Mouse (Mus musculus) stomach, embryonic 15.5 days (tissue): Measurements from ENCODE around the gene Rin1. TPM values are rescaled to one million over a fixed set of nuclear protein-coding genes. Genes with fewer than 3 reads are reported as not detected.

Experiments
- ATAC-seq: fragments of 200-750 bp; cut with Nextera tagmentation; 2 replicates; pipeline ENCODE4 v1.8.0; 2017; ENCODE audit warnings: low read depth, moderate number of reproducible peaks, moderate TSS enrichment; ENCODE audit not compliant: insufficient read depth, low FRiP score
- H3K27ac ChIP-seq: fragments of 300-500 bp; sonication (generic); 2 replicates; pipeline ENCODE4 v1.5.1; 2015; ENCODE audit warnings: mild to moderate bottlenecking, inconsistent platforms
- H3K27me3 ChIP-seq: fragments of 300-500 bp; sonication (generic); replicated peaks from 2 replicates; pipeline ENCODE4 v1.6.1; 2015; ENCODE audit warnings: inconsistent platforms
- H3K36me3 ChIP-seq: fragments of 300-500 bp; sonication (generic); 2 replicates; pipeline ENCODE4 v1.6.1; 2015; ENCODE audit warnings: inconsistent platforms
- H3K4me1 ChIP-seq: fragments of 300-500 bp; sonication (generic); 2 replicates; pipeline ENCODE4 v1.6.1; 2015; ENCODE audit warnings: inconsistent platforms
- H3K4me2 ChIP-seq: fragments of 300-500 bp; sonication (generic); 2 replicates; pipeline ENCODE4 v1.6.1; 2015; ENCODE audit warnings: mild to moderate bottlenecking, inconsistent platforms
- H3K4me3 ChIP-seq: fragments of 300-500 bp; sonication (generic); replicated peaks from 2 replicates; pipeline ENCODE4 v1.5.1; 2015; ENCODE audit warnings: inconsistent platforms
- H3K9ac ChIP-seq: fragments of 300-500 bp; sonication (generic); 2 replicates; pipeline ENCODE4 v1.6.1; 2015; ENCODE audit warnings: inconsistent platforms
- H3K9me3 ChIP-seq: fragments of 300-500 bp; sonication (generic); 2 replicates; pipeline ENCODE4 v1.6.1; 2016; ENCODE audit warnings: inconsistent platforms
- WGBS: fragments of 180-500 bp; shearing (Covaris S2); methylation state at CpG from one replicate; pipeline ENCODE4 v1.1.7; 2015; 5-methylcytosine and 5-hydroxymethylcytosine counted together
- polyA plus RNA-seq: library from polyadenylated mRNA; unstranded; fragments of >200 nt; fragmentation: Nextera tagmentation; extraction: Ambion mirVana; gene quantifications from 2 replicates; pipeline ENCODE4 v1.2.1, GENCODE M21; 2015

Gene Rin1
- polyA plus RNA-seq, 1 experiment from 2014 or later: 2.3 TPM

DNA sequence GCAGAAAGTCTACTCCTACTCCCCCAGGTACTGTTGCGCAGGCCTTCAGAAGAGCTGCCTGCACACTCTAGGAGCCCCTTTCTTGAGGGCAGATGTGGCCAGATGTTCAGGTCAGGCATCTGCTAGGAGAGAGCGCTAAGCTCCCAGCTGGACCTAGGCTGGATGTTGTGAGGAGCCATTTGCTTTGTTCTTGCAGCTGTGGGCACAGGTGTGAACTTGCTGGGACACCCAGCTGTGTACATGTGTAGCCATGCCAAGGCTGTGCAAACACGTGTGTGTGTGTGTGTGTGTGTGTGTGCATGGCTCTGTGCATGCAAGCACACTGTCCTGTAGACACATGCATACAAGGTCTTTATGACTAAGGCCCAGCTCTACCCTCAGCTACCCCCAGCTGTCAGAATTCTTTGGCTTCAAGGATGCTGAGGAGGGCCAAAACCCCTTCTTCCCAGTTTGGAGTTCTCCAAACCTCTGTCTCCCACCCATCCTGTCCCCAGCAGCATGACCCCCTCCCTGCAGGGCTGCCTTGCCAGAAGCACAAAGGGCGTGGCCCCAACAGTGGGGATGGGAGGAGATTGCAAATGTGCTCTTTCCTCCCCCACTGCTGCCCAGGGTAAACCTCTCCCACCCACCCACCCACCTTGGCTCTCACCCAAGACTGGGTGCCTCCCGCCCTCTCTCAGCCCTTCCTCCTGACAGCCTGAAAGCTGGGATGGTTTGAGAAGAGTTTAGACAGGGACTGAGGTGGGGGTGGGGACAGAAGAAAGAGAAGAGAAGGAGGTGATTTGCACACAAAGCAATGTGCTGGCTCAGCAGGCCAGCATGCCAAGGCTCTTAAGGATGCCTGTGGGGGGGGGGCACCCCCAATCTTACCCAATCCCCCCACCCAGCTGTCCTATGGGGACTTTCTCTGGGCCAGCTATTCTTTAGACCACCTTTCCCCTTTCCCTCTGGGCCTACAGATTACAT is 10.4 kb downstream of the Rin1 start:
- ATAC-seq: peak; percentile 11; the same call in 1 of the 2 replicates
- Histone ChIP-seq H3K4me3 (no peak overlapping the region), H3K9me3 (no peaks in the 10 kb centered on the region), H3K4me2 (no peak overlapping the region), H3K27me3 (no peaks in the 10 kb centered on the region), H3K36me3 (no peaks in the 10 kb centered on the region), H3K27ac (peak overlapping the region; percentile 80), H3K4me1 (peaks cover 52% of the 10 kb centered on the region), H3K9ac (no peak overlapping the region)
- WGBS: 32% methylated on average over 5 of the region's 5 CpGs

DNA sequence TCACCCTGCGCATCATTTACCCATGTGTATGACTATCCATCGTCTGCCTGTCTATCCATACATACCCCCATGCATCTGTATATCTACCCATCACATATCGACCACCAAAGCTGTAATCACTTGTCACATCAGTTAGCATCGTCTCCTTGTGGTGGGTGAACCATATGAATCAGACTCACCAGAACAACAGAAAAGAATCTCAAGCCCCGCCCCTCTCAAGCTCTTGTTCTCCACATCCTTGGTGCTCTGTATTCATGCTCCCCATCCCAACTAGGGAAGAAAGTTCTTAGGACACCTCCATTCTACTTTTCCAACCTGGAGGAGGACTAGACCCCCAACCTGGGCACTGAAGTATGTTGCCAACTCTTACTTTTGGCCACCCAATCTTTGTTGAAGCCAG is 11.8 kb downstream of the Rin1 start:
- Histone ChIP-seq H3K4me3 (no peak overlapping the region), H3K36me3 (no peaks in the 10 kb centered on the region), H3K27me3 (no peaks in the 10 kb centered on the region), H3K27ac (no peak overlapping the region), H3K9ac (no peak overlapping the region), H3K4me1 (peaks cover 49% of the 10 kb centered on the region), H3K9me3 (no peaks in the 10 kb centered on the region), H3K4me2 (no peak overlapping the region)
- WGBS: 75% methylated on average over 5 of the region's 5 CpGs
- ATAC-seq: no peak; the same call in 1 of the 2 replicates

DNA sequence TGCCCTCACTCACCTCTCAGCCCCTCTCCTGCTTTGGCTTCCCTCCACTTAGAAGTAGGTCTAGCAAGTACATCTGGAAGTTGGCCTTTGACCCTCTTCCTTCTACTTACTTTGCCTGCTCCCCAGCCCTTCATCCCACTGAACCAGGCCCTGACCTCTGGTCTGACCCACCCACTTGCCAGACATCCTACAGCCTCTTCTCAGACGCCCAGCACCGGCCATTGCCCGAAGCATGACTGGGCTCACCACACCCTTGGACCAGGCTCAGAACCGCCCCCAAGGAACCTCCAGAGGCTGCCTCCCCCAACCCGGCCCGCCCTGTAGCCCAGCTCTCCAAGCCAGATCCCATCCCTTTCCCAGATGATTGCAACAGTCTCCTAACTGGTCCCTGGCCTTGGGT is 12.2 kb downstream of the Rin1 start:
- peaks cover 53% of the 10 kb centered on the region for H3K4me1 ChIP-seq
- no peak overlapping the region for H3K4me2 ChIP-seq
- no peak overlapping the region for H3K4me3 ChIP-seq
- no peak for ATAC-seq
- no peaks in the 10 kb centered on the region for H3K36me3 ChIP-seq
- H3K27me3 ChIP-seq: no peaks in the 10 kb centered on the region
- no peak overlapping the region for H3K27ac ChIP-seq
- 62% methylated on average over 6 of the region's 6 CpGs for WGBS
- H3K9me3 ChIP-seq: no peaks in the 10 kb centered on the region
- H3K9ac ChIP-seq: no peak overlapping the region

DNA sequence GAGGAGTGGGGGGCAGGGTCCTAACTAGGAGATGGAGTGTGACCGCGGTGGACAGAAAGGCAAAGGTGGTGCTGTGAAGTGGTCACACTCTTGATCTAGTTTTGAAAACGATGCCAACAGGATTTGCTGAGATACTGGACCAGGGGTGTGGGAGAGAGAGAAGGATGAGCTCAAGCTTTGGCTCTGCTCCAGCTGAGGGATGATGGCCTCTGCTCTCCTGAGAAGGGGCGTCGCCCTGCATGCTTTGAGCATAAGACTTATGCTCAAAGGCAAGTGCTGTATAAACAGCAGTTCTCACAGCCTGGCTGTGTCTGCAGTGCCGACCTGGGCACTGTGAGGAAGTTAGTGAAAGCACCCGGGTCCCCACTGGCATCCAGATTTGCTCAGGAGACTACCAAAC is 14.8 kb downstream of the Rin1 start:
- Histone ChIP-seq H3K27ac (no peak overlapping the region), H3K9ac (no peak overlapping the region), H3K36me3 (no peaks in the 10 kb centered on the region), H3K27me3 (peaks cover 5% of the 10 kb centered on the region; the same call in 1 of the 2 replicates), H3K4me1 (peaks cover 51% of the 10 kb centered on the region), H3K4me2 (no peak overlapping the region), H3K4me3 (no peak overlapping the region), H3K9me3 (no peaks in the 10 kb centered on the region)
- WGBS: 36% methylated on average over 7 of the region's 7 CpGs
- ATAC-seq: no peak

DNA sequence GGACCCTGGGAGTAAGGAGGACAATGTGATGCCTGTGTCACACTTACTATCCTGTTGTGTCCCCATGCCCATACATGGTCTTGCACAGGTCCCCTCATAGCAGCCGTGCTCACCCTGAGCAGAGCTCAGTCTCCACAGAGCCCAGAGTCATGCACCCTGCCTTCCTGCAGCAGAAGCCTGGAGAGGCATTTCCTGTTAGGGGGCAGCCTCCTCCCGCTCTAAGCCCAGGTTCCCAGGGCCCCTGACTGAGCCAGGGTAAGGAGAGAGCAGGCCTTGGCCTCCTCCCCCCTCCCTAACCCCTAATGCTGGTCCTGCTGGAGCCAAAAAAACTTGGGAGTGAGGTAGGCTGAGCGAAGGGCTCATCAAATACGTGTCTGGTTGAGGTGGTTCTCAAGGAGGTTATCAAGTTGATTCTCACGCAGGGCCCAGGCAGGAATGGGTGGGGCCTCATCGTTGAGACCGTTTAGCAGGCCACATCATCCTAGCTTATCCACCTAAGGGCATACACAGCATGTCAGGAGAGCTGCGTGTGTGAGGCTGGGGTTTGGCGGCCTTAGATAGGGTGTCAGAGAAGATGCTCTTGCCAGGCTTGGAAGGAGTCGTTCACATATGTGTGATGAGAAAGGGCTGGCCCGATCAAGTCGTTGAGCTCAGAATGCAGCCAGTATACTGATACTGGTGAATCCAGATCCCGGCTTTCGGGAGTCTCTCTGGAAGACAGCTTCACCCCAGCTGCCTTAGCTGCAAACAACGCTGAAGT is 16.9 kb downstream of the Rin1 start:
- Histone ChIP-seq H3K27me3 (peaks cover 5% of the 10 kb centered on the region; the same call in 1 of the 2 replicates), H3K9ac (no peak overlapping the region), H3K4me1 (peaks cover 46% of the 10 kb centered on the region), H3K4me2 (peak overlapping the region; percentile 79), H3K9me3 (no peaks in the 10 kb centered on the region), H3K36me3 (no peaks in the 10 kb centered on the region), H3K27ac (peak overlapping the region; percentile 93), H3K4me3 (peak overlapping the region; percentile 58)
- 5% methylated on average over 15 of the region's 15 CpGs for WGBS
- ATAC-seq: no peak; the same call in 1 of the 2 replicates

DNA sequence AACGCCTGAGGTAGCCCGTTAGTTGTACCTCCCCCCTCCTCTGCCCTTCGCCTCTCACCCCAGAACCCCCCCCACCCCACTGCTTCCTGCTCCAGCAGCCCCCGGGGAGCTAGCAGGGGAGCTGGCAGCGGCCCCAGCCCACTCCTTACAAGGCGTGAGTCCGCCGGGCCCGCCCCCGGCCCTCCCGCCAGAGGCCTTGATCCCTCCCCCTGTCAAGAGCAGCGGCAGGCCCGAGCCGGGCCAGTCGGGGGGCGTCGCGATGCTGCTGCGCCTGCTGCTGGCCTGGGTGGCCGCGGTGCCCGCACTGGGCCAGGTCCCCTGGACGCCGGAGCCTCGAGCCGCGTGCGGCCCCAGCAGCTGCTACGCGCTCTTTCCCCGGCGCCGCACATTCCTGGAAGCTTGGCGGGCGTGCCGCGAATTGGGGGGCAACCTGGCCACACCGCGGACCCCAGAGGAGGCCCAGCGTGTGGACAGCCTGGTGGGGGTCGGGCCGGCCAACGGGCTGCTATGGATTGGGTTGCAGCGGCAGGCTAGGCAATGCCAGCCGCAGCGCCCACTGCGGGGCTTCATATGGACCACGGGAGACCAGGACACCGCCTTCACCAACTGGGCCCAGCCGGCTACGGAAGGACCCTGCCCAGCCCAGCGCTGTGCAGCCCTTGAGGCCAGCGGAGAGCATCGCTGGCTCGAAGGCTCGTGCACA is 17.7 kb downstream of the Rin1 start, which contains the start of gene Cd248:
TSS of gene Cd248 (plus strand) at position 212 of the 703 bp plus-strand sequence.
- Histone ChIP-seq H3K4me2 (peak within 1 kb of the TSS; percentile 79), H3K9me3 (no peaks in the 10 kb centered on the region), H3K27ac (peak within 1 kb of the TSS; percentile 93), H3K9ac (peak within 1 kb of the TSS; percentile 64), H3K36me3 (no peaks in the 10 kb centered on the region), H3K27me3 (peaks cover 5% of the 10 kb centered on the region; the same call in 1 of the 2 replicates), H3K4me1 (peaks cover 52% of the 10 kb centered on the region), H3K4me3 (peak within 1 kb of the TSS; percentile 58)
- peak; percentile 60; the same call in 1 of the 2 replicates for ATAC-seq
- 1% methylated on average over 54 of the region's 56 CpGs for WGBS

DNA sequence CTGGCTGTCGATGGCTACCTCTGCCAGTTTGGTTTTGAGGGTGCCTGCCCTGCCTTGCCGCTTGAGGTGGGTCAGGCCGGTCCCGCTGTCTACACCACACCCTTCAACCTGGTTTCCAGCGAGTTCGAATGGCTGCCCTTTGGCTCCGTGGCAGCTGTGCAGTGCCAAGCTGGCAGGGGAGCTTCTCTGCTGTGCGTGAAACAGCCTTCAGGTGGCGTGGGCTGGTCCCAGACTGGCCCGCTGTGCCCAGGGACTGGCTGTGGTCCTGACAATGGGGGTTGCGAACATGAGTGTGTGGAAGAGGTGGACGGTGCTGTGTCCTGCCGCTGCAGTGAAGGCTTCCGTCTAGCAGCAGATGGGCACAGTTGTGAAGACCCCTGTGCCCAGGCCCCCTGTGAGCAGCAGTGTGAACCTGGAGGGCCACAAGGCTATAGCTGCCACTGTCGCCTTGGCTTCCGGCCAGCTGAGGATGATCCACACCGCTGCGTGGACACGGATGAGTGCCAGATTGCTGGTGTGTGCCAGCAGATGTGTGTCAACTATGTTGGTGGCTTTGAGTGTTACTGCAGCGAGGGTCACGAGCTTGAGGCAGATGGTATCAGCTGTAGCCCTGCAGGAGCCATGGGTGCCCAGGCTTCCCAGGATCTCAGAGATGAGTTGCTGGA is 18.4 kb downstream of the Rin1 start:
- Histone ChIP-seq H3K36me3 (no peaks in the 10 kb centered on the region), H3K9ac (peak overlapping the region; percentile 64; the same call in 1 of the 2 replicates), H3K4me1 (peaks cover 53% of the 10 kb centered on the region), H3K4me2 (peak overlapping the region; percentile 79), H3K4me3 (peak overlapping the region; percentile 58), H3K9me3 (no peaks in the 10 kb centered on the region), H3K27ac (peak overlapping the region; percentile 93), H3K27me3 (peaks cover 5% of the 10 kb centered on the region; the same call in 1 of the 2 replicates)
- ATAC-seq: no peak
- WGBS: 29% methylated on average over 21 of the region's 21 CpGs

DNA sequence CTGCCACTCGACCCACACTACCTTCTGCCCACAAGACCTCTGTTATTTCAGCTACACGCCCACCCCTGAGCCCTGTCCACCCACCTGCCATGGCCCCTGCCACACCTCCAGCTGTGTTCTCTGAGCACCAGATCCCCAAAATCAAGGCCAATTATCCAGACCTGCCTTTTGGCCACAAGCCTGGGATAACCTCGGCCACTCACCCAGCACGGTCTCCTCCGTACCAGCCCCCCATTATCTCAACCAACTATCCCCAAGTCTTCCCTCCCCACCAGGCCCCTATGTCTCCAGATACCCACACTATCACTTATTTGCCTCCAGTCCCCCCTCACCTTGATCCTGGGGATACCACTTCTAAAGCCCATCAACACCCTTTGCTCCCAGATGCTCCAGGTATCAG is 19.2 kb downstream of the Rin1 start:
- H3K4me2 ChIP-seq: peak overlapping the region; percentile 79
- 74% methylated on average over 5 of the region's 5 CpGs for WGBS
- no peak for ATAC-seq
- H3K4me1 ChIP-seq: peaks cover 53% of the 10 kb centered on the region
- peak overlapping the region; percentile 58 for H3K4me3 ChIP-seq
- H3K9ac ChIP-seq: 0 out of 2 replicates have a peak overlapping the region, but pooled peaks have one; percentile 2
- no peaks in the 10 kb centered on the region for H3K36me3 ChIP-seq
- peaks cover 5% of the 10 kb centered on the region; the same call in 1 of the 2 replicates for H3K27me3 ChIP-seq
- H3K27ac ChIP-seq: 0 out of 2 replicates have a peak overlapping the region, but pooled peaks have one; percentile 92
- no peaks in the 10 kb centered on the region for H3K9me3 ChIP-seq

DNA sequence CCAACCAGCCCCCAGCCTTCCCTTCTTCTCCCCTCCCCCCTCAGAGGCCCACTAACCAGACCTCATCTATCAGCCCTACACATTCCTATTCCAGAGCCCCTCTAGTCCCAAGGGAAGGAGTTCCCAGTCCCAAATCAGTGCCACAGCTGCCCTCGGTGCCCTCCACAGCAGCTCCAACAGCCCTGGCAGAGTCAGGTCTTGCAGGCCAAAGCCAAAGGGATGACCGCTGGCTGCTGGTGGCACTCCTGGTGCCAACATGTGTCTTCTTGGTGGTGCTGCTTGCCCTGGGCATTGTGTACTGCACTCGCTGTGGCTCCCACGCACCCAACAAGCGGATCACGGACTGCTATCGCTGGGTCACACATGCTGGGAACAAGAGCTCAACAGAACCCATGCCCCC is 19.7 kb downstream of the Rin1 start:
- Histone ChIP-seq H3K4me3 (peak overlapping the region; percentile 58), H3K9me3 (no peaks in the 10 kb centered on the region), H3K36me3 (no peaks in the 10 kb centered on the region), H3K27ac (peak overlapping the region; percentile 92; the same call in 1 of the 2 replicates), H3K9ac (peak overlapping the region; percentile 2; the same call in 1 of the 2 replicates), H3K4me2 (peak overlapping the region; percentile 79), H3K27me3 (peaks cover 5% of the 10 kb centered on the region; the same call in 1 of the 2 replicates), H3K4me1 (peaks cover 53% of the 10 kb centered on the region)
- no peak for ATAC-seq
- WGBS: 71% methylated on average over 7 of the region's 7 CpGs

DNA sequence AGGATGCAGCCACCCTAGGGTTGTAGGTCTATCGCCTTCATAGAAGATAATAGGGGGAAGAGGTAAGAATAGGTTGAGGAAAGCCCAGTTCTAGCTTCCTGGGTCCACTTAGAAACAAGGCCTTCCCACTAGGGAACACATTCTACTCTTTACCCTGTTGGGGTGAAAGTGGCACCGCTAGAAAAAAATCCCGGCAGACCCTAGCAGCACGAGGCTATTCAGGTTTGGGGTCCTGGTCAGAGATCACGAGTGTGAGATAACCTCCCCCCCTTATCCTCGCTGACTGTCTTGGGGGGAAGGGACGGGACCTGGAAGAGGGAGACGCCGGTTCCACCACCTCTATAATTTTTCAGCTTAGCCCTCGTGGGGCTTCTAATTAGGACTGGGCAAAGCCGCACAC is 20.8 kb downstream of the Rin1 start:
- Histone ChIP-seq H3K4me3 (peak overlapping the region; percentile 58), H3K27me3 (peaks cover 5% of the 10 kb centered on the region; the same call in 1 of the 2 replicates), H3K9ac (peak overlapping the region; percentile 29; the same call in 1 of the 2 replicates), H3K4me1 (peaks cover 46% of the 10 kb centered on the region), H3K4me2 (peak overlapping the region; percentile 79), H3K9me3 (no peaks in the 10 kb centered on the region), H3K27ac (peak overlapping the region; percentile 92), H3K36me3 (no peaks in the 10 kb centered on the region)
- 8% methylated on average over 11 of the region's 11 CpGs for WGBS
- no peak for ATAC-seq
